15 mouse cellular contexts compared by ENCODE assay signal in genomic region chr1:74434596-74434995, GRCm38 (mm10). TPM values are rescaled to one million over a fixed set of nuclear protein-coding genes. Genes with fewer than 3 reads are reported as not detected.
DNase-seq lines count a peak whose midpoint lies in the region; ATAC-seq and TF ChIP-seq lines count a peak whose summit lies in the region.
"Had no signal": no experiment of that assay in that cellular context is flagged by ENCODE, and none has a peak within 500 bp of the region (broad histone marks: within the 10 kb centered on the region; RNA-seq: fewer than 3 reads in every experiment).

No protein-coding gene starts in this region.

- WGBS in kidney, embryonic 14.5 days = 48% methylated on average over 5 of the region's 5 CpGs
- WGBS in liver, postnatal 0 days (ENCODE audit: insufficient replicate concordance) = 62% methylated on average over 5 of the region's 5 CpGs

- H3K4me3 ChIP-seq in kidney, embryonic 14.5 days (ENCODE audit: low read length) = no peak overlapping the region
- H3K4me3 ChIP-seq in bone marrow macrophage, adult 2 months (ENCODE audit: insufficient read depth, low read length) = no peak overlapping the region
- no peak overlapping the region for H3K4me3 ChIP-seq in liver, postnatal 0 days (ENCODE audit: low read depth, low read length)
- H3K4me3 ChIP-seq: embryonic facial prominence, embryonic 10.5 days; midbrain, embryonic 10.5 days had no signal

- no peak for TF ChIP-seq CTCF in bone marrow macrophage, adult 2 months (IDR thresholded peaks at IDR 0.05; ENCODE audit: low read depth, low read length)
- TF ChIP-seq CTCF in liver, postnatal 0 days (IDR thresholded peaks at IDR 0.05; ENCODE audit: low read depth) = no peak

- peaks cover 39% of the 10 kb centered on the region for H3K36me3 ChIP-seq in kidney, embryonic 14.5 days (ENCODE audit: control insufficient read depth, insufficient read depth, low read length)
- H3K36me3 ChIP-seq in liver, postnatal 0 days (replicated peaks; ENCODE audit: insufficient read depth, low read length) = peaks cover 32% of the 10 kb centered on the region
- H3K36me3 ChIP-seq in splenic B cell, adult 2 months (ENCODE audit: control insufficient read depth, insufficient read depth, low read length, poor library complexity, severe bottlenecking) = no peaks in the 10 kb centered on the region; the same call in 1 of the 2 replicates

- H3K9ac ChIP-seq in kidney, embryonic 14.5 days (ENCODE audit: low read depth, low read length) = no peak overlapping the region
- no peak overlapping the region for H3K9ac ChIP-seq in liver, postnatal 0 days (replicated peaks)

- no peaks in the 10 kb centered on the region for H3K4me1 ChIP-seq in kidney, embryonic 14.5 days (ENCODE audit: control insufficient read depth, insufficient read depth, low read length)
- peaks cover 46% of the 10 kb centered on the region for H3K4me1 ChIP-seq in bone marrow macrophage, adult 2 months (ENCODE audit: control insufficient read depth, insufficient read depth, low read length)
- H3K4me1 ChIP-seq in liver, postnatal 0 days (ENCODE audit: insufficient read depth) = peaks cover 23% of the 10 kb centered on the region

- no peak overlapping the region for H3K4me2 ChIP-seq in kidney, embryonic 14.5 days (replicated peaks; ENCODE audit: low read depth, low read length)
- no peak overlapping the region for H3K4me2 ChIP-seq in liver, postnatal 0 days (ENCODE audit: low read depth, low read length)

- peak; percentile 18 to 36 for DNase-seq in kidney, postnatal 36 days
- DNase-seq in liver, postnatal 0 days = no peak
- DNase-seq in splenic B cell, adult 2 months (ENCODE audit: low read depth, low spot score) = peak; percentile 19
- no peak for DNase-seq in cerebellum, postnatal 25 days
- DNase-seq in thymus, postnatal 25 days = no peak
- no peak for DNase-seq in urinary bladder, postnatal 14 days (ENCODE audit: low spot score)
- DNase-seq: cerebellum, adult 2 months; gastrocnemius, postnatal 36 days; heart, postnatal 36 days; kidney, adult 18-20 months had no signal

- H3K27ac ChIP-seq in kidney, embryonic 14.5 days (ENCODE audit: low read depth, low read length) = no peak overlapping the region
- H3K27ac ChIP-seq in bone marrow macrophage, adult 2 months (ENCODE audit: insufficient read depth, low read depth, low read length) = peak overlapping the region; percentile 77
- 0 out of 2 replicates have a peak overlapping the region, but pooled peaks have one; percentile 35 for H3K27ac ChIP-seq in liver, postnatal 0 days (ENCODE audit: low read depth)
- H3K27ac ChIP-seq: embryonic facial prominence, embryonic 10.5 days; midbrain, embryonic 10.5 days had no signal

- no peak for TF ChIP-seq POLR2A in bone marrow macrophage, adult 2 months (IDR thresholded peaks at IDR 0.05; ENCODE audit: borderline replicate concordance, low read depth, low read length)

- TF ChIP-seq EP300 in liver, postnatal 0 days (IDR thresholded peaks at IDR 0.05; ENCODE audit: low read depth) = no peak

- no peak for ATAC-seq in kidney, embryonic 14.5 days (ENCODE audit: low FRiP score, low TSS enrichment)
- ATAC-seq in liver, postnatal 0 days = no peak
- ATAC-seq: forebrain, embryonic 14.5 days had no signal

- H3K9me3 ChIP-seq in kidney, embryonic 14.5 days (ENCODE audit: control insufficient read depth, low read length) = no peaks in the 10 kb centered on the region
- no peaks in the 10 kb centered on the region for H3K9me3 ChIP-seq in liver, postnatal 0 days (ENCODE audit: low read length)
- H3K9me3 ChIP-seq: embryonic facial prominence, embryonic 10.5 days; midbrain, embryonic 10.5 days had no signal

- no peaks in the 10 kb centered on the region for H3K27me3 ChIP-seq in kidney, embryonic 14.5 days (ENCODE audit: control insufficient read depth, insufficient read depth, low read length)
- no peaks in the 10 kb centered on the region for H3K27me3 ChIP-seq in liver, postnatal 0 days (ENCODE audit: insufficient read depth, low read length)
- no peaks in the 10 kb centered on the region for H3K27me3 ChIP-seq in splenic B cell, adult 2 months (ENCODE audit: control insufficient read depth, insufficient read depth, low read length, poor library complexity, severe bottlenecking)

RNA-seq across cellular contexts. Expression of gene Vil1, which starts 25.4 kb away (rescaled TPM):
- 2.8 and 6.7 TPM in 2 replicates for polyA plus RNA-seq in kidney, embryonic 14.5 days (2014; fragmentation: Nextera tagmentation; extraction: Ambion mirVana)
- not detected in 2 replicates for polyA plus RNA-seq in bone marrow macrophage, adult 2 months (2012; ENCODE audit: insufficient read depth, insufficient read length, missing spikeins)
- 0.13 and 0.19 TPM in 2 replicates for polyA plus RNA-seq in liver, postnatal 0 days (2015; fragmentation: Nextera tagmentation; extraction: Ambion mirVana)

RNA-seq across cellular contexts. Expression of gene Ctdsp1, which starts 43.3 kb away (rescaled TPM):
- polyA plus RNA-seq in kidney, embryonic 14.5 days (2014; fragmentation: Nextera tagmentation; extraction: Ambion mirVana) = 66.7 and 86.0 TPM in 2 replicates
- 119 and 123 TPM in 2 replicates for polyA plus RNA-seq in bone marrow macrophage, adult 2 months (2012; ENCODE audit: insufficient read depth, insufficient read length, missing spikeins)
- polyA plus RNA-seq in liver, postnatal 0 days (2015; fragmentation: Nextera tagmentation; extraction: Ambion mirVana) = 40.0 and 40.4 TPM in 2 replicates

RNA-seq across cellular contexts. Expression of gene Slc11a1, which starts 59.6 kb away (rescaled TPM):
- polyA plus RNA-seq in kidney, embryonic 14.5 days (2014; fragmentation: Nextera tagmentation; extraction: Ambion mirVana) = 2.0 and 5.2 TPM in 2 replicates
- polyA plus RNA-seq in bone marrow macrophage, adult 2 months (2012; ENCODE audit: insufficient read depth, insufficient read length, missing spikeins) = 539 and 588 TPM in 2 replicates
- polyA plus RNA-seq in liver, postnatal 0 days (2015; fragmentation: Nextera tagmentation; extraction: Ambion mirVana) = 12.8 and 15.1 TPM in 2 replicates

Comparison
In these comparisons a context has a peak if more than half of its experiments do, and no peak if none do; other contexts are left out.
1. DNase-seq: peak in kidney, postnatal 36 days (2 of 2) and splenic B cell, adult 2 months (single experiment); none in liver, postnatal 0 days (single experiment), cerebellum, postnatal 25 days (0 of 2), thymus, postnatal 25 days (single experiment) and urinary bladder, postnatal 14 days (single experiment).
2. RNA of gene Slc11a1, which starts 59.6 kb away (polyA plus RNA-seq): 539 to 588 TPM in bone marrow macrophage, adult 2 months; 12.8 to 15.1 TPM in liver, postnatal 0 days and 2.0 to 5.2 TPM in kidney, embryonic 14.5 days; every median in the first group is over 10 times any median in the second.